Mouse (Mus musculus) heart, postnatal 25 days (tissue): Measurements from ENCODE around the gene Iqgap2. TPM values are rescaled to one million over a fixed set of nuclear protein-coding genes. Genes with fewer than 3 reads are reported as not detected.

Experiments
- DNase-seq: peaks from one replicate; pipeline ENCODE4 v3.0.0; 2022; ENCODE audit warnings: low spot score
- intact Hi-C: fragments of 180-260 bp; cut with DNase I; formaldehyde crosslinking; loops from one replicate; pipeline ENCODE4 v1.15.1; 2025
- total RNA-seq, 2 experiments: library from RNA; stranded (reverse); gene quantifications; 2 replicates each; pipeline ENCODE4 v1.2.3; 2021

The Iqgap2 gene
- total RNA-seq, 2 experiments from 2014 or later: 3.0 TPM

- intact Hi-C loops: no loop called here
- no peak for DNase-seq
Measured at GRCm38 (mm10) chr13:95672372-95672771, 219.3 kb downstream of the Iqgap2 start.

DNA sequence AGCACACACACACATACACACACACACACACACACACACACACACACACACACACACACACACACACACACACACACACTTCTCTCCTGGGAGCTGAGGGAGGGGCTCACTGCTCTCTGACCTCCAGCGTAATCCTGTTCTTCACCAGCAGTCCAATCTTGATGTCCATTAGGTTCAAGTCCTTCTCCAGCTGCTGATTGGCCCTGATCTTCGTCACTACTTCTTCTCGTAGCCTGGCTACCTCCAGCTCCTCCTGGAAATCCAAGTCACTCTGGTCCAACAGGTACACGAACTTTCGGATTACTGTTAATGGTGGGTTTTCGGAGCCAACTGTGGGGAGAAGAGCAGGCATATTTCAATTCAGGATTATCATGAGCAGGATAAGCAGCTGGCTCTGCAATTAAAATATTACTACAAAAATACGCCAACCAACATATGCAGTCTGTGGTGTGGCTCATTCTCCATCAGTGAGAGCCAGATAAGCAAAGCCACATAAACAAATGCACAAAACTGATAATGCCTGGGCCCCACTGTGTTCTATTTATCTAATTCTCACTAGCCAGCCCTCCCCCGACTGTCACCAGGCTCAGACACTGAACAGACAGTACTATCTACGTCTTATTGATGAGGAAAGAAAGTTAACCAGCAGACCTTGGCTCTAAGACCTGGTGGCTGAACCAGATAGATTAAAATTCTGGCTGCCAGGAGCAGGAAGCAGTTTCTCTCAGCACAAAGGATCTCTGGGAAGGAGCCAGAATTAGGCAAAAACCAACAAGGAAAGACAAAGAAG is 220.4 kb downstream of the Iqgap2 start:
- DNase-seq: no peak
- intact Hi-C loops: no loop called here

DNA sequence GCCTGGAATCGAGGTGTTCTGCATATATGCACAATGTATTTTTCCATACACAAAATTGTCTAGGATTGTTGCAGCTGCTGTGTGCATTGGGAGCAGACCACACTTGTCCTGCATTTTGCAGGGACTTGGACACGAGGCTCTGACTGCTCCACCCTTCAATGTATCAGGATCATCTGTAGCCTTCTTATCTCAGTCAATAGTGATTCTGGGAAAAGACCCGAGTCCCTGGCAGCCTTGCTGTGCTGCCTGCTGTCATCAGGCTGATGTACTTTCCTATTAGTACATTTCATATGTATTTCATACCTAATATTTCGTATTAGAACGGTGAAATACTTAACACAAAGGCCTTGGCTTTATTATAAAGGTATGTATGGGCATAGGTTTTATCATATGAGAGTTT is 221.2 kb downstream of the Iqgap2 start:
- DNase-seq: no peak
- intact Hi-C loops: no loop called here

- intact Hi-C loops: loop anchor here (1.0 to 10.0 kb wide), 4 partner anchors 50 to 282 kb away; partner anchors contain the start of gene F2r
- no peak for DNase-seq
Measured at GRCm38 (mm10) chr13:95667260-95667659, 224.5 kb downstream of the Iqgap2 start.

GRCm38 (mm10) chr13:95665644-95666356 is 225.9 kb downstream of the Iqgap2 start:
- no peak for DNase-seq
- intact Hi-C loops: loop anchor here (5.0 to 10.0 kb wide), 2 partner anchors 48 to 281 kb away; partner anchors contain the start of gene F2r

DNA sequence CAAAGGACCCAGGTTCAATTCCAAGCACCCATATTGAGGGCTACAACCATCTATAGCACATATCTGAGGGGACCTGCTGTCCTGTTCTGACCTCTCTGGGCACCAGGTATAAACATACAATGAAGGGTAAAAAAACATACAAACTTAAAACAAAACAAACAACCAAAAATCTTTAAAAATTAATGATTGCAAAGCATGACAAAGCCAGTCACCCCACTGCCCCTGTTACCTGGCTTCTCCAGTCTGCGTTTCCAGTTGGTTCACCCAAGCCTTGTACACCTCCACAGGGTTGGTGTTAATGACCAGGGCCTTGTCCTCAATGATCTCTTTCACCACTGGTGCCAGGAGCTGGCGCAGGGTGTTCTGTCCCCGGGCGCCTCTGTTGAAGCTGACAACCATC is 227.9 kb downstream of the Iqgap2 start:
- intact Hi-C loops: loop anchor here (10.0 kb wide), 1 partner anchor 279 kb away; no protein-coding TSS in a partner anchor
- DNase-seq: no peak

DNA sequence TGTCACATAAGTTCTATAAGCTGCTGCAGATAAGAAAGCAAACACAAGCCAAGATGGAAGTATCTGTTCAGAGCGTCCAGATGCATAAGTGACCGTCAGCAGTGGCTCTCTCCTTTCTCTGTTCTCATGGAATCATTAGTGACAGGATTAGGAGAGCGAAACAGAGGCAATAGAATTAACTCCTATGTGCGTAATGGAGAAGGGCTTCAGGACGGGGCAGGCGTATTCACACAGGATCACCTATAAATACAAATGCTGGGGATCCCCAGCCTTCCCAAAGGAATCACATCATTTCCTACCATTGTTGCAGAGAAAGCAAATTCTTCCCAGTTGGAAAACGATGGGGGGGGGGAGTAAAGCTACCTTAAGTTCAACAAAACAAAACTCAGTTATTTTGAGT is 232.3 kb downstream of the Iqgap2 start:
- intact Hi-C loops: no loop called here
- DNase-seq: no peak

DNA sequence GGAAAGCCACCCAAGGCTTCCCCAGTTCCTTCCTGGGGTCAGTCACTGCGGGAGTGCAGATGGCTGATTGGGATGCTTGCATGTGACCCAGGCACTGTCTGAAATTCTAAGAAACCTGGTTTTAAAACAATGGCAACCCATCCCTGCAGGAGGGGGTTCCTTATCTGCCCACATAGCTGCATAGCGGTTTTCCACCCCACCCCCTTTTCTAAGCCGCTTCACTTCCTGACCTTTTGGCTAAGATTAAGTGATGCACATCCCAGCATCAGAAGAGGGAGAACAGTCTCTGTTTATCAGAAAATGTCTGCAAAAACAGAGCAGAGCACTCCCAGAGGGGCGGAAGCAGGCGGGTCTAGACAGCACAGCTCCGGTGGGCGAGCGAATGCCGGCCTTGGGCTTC is 234.6 kb downstream of the Iqgap2 start:
- intact Hi-C loops: no loop called here
- DNase-seq: no peak

- intact Hi-C loops: no loop called here
- DNase-seq: no peak
Measured at GRCm38 (mm10) chr13:95655284-95655683, 236.4 kb downstream of the Iqgap2 start.

GRCm38 (mm10) chr13:95653696-95654095 is 238.0 kb downstream of the Iqgap2 start:
- intact Hi-C loops: no loop called here
- no peak for DNase-seq

- DNase-seq: no peak
- intact Hi-C loops: no loop called here
Measured at GRCm38 (mm10) chr13:95651870-95652668, 239.7 kb downstream of the Iqgap2 start.

DNA sequence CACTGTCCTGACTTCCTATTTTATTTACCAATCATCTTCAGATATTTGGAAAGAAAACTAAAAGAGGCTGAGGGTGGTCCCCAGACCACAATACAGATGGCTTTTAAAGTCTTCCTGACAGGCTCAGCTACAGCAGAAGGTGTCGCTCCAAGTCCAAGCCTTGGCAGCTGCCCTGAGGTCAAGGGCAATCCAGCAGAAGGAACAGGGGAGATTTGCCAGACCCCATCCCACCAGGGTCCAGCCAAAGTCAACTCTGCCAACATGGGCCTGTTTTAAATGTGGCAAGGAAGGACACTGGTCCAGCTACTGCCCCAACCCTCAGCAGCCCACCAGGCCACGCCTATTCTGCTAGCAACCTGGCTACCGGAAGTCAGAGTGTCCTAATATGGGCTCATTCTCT is 241.8 kb downstream of the Iqgap2 start:
- DNase-seq: no peak
- intact Hi-C loops: no loop called here

DNA sequence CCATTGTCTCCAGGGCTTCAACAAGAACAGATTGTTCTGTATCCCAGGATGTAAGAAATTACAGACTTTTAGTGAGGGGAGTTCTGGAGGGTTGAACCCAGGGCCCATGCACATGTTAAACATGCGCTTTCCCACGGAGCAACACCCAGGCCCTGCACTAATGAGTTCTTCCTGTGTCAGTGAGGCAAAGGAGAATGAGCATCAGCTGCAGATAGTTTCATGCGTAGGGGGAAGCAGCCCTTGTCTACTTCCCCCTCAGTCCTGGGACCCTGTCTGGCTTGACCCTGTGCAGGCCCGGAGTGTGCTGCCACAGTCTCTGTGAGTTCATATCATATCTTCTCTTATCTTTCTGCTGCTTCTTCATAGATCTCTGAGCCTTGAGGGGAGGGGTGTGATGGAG is 244.5 kb downstream of the Iqgap2 start:
- no peak for DNase-seq
- intact Hi-C loops: no loop called here

- no peak for DNase-seq
- intact Hi-C loops: no loop called here
Measured at GRCm38 (mm10) chr13:95646687-95647111, 245.0 kb downstream of the Iqgap2 start.

DNA sequence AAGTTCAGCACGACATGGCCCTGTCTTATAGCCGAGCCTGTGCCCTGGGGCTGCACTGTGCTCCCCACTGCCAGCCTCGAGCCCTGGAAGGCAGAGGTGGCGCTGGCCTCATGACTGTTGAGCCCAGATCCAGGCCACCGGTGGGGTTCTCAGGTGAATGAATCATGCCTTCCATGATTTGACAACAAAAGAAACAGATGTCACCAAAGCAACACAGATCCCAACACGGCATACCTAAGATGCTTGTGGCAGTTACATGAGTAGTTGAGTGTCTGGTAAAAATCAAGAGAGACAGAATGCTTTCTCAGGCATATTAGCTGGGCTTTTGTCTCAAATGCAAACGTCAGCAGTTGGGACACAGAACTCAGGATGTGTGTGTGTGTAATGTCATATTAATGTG is 248.0 kb downstream of the Iqgap2 start:
- DNase-seq: no peak
- intact Hi-C loops: no loop called here

DNA sequence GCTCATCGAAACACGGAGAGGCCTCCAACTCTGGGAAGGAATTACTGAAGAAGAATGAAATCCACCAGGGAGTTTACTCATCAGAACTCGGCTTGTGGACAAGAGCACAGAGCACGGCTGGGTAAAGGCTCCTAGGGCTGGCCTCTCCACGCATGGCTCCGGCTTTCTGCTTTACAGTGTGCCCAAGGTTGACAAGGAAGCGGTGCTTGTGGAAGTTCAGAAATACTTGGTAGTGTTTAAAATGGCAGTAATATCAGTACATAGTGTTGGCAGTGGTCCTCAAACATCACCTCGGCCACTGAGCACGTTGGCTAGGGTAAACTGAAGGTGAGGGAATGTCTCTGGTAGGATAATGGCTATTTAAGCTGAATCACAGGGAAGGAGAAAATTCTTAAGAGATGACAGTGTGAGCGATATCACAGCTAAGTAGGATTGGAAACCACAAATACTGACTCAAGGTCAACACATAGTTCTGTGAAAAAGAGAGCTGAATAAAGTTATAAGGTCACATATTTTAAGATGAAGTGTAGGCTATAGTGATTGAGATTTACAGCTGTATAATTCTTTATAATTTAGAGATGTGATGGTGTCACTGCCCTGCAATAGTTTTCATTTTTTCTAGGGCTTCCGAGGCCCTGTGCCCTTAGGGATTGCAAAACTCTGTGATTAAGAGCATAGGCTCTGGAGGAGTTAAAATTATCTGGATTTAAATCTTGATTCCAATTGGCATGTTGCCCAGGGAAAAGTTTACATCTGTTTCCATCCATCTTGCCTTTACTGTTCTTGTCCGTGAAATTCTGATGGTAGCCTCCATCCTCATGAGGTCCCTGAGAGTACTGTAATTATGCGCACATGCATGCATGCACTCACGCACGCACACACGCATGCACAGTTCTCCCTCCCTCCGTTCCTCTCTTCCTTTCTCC is 250.4 kb downstream of the Iqgap2 start:
- intact Hi-C loops: loop anchor here (2.0 kb wide), 1 partner anchor 23 kb away; the partner anchor contains the start of gene F2r
- DNase-seq: no peak

GRCm38 (mm10) chr13:95640408-95640807 is 251.3 kb downstream of the Iqgap2 start:
- intact Hi-C loops: loop anchor here (2.0 kb wide), 1 partner anchor 22 kb away; the partner anchor contains the start of gene F2r
- DNase-seq: no peak

- intact Hi-C loops: loop anchor here (2.0 kb wide), 1 partner anchor 21 kb away; the partner anchor contains the start of gene F2r
- no peak for DNase-seq
Measured at GRCm38 (mm10) chr13:95639336-95640116, 252.2 kb downstream of the Iqgap2 start.
